ENCODE assay signal across 8 mouse cellular contexts in the genomic region with DNA sequence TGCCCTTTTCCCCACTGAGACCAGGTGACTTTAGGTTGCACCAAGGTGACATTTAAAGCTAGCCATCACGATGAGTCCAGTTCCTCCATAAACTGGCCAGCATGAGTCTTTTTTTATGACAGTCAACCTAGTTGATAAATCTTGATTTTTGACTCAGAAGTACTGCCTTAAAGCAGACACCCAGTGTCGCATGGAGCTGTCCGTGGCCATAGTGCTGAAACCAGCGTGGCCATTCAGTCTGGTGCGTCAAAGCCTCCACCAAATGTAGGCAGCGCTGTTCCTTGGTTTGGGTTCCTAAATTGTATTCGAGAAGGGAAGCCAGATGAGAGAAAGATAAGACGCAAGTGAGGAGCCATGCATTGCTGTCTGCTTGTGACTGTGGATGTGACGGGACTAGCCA. TPM values are rescaled to one million over a fixed set of nuclear protein-coding genes. Genes with fewer than 3 reads are reported as not detected.
DNase-seq lines count a peak whose midpoint lies in the region; ATAC-seq and TF ChIP-seq lines count a peak whose summit lies in the region.

No protein-coding gene starts in this region.

- no peaks in the 10 kb centered on the region for H3K9me3 ChIP-seq in intestine, postnatal 0 days (ENCODE audit: control insufficient read depth)
- no peaks in the 10 kb centered on the region for H3K9me3 ChIP-seq in intestine, embryonic 15.5 days
- H3K9me3 ChIP-seq in limb, embryonic 14.5 days (ENCODE audit: control insufficient read depth, low read length) = no peaks in the 10 kb centered on the region

- no peaks in the 10 kb centered on the region for H3K36me3 ChIP-seq in intestine, postnatal 0 days (ENCODE audit: control insufficient read depth, insufficient read depth)
- no peaks in the 10 kb centered on the region for H3K36me3 ChIP-seq in intestine, embryonic 15.5 days
- H3K36me3 ChIP-seq in limb, embryonic 14.5 days (ENCODE audit: control insufficient read depth, insufficient read depth, low read length) = no peaks in the 10 kb centered on the region

- no peak overlapping the region for H3K9ac ChIP-seq in intestine, postnatal 0 days (ENCODE audit: low read depth, low read length)
- no peak overlapping the region for H3K9ac ChIP-seq in intestine, embryonic 15.5 days
- H3K9ac ChIP-seq in limb, embryonic 14.5 days (ENCODE audit: low read depth, low read length, severe bottlenecking) = no peak overlapping the region

- H3K4me2 ChIP-seq in intestine, postnatal 0 days (replicated peaks; ENCODE audit: low read depth) = no peak overlapping the region
- H3K4me2 ChIP-seq in intestine, embryonic 15.5 days (replicated peaks) = no peak overlapping the region
- no peak overlapping the region for H3K4me2 ChIP-seq in limb, embryonic 14.5 days (replicated peaks; ENCODE audit: low read depth, low read length, severe bottlenecking)

- no peak overlapping the region for H3K4me3 ChIP-seq in intestine, postnatal 0 days (ENCODE audit: low read depth, low read length)
- no peak overlapping the region for H3K4me3 ChIP-seq in intestine, embryonic 15.5 days (replicated peaks)
- H3K4me3 ChIP-seq in limb, embryonic 14.5 days (replicated peaks; ENCODE audit: low read length) = no peak overlapping the region
- H3K4me3 ChIP-seq in left cerebral cortex, adult 2 months = no peak overlapping the region

- peak; percentile 64 for DNase-seq in R1 (ENCODE audit: low read depth, low spot score)
- DNase-seq in embryo, embryonic 11 days = peak; percentile 85
- peak; percentile 87 for DNase-seq in limb, embryonic 14.5 days (ENCODE audit: low spot score)
- peak; percentile 57 for DNase-seq in retina, postnatal 1 day
- no peak for DNase-seq in left cerebral cortex, adult 9 months (ENCODE audit: low spot score in 2 of 2)
- no peak for DNase-seq in left cerebral cortex, adult 2 months (ENCODE audit: extremely low spot score in 1 of 2, low spot score in 2 of 2)

- TF ChIP-seq POLR2A in limb, embryonic 14.5 days (IDR thresholded peaks at IDR 0.05; ENCODE audit: borderline replicate concordance, extremely low read depth, insufficient read depth, insufficient read length) = no peak

- no peaks in the 10 kb centered on the region for H3K27me3 ChIP-seq in intestine, postnatal 0 days (replicated peaks; ENCODE audit: control insufficient read depth, insufficient read depth, low read length)
- H3K27me3 ChIP-seq in intestine, embryonic 15.5 days (replicated peaks) = no peaks in the 10 kb centered on the region
- H3K27me3 ChIP-seq in limb, embryonic 14.5 days (ENCODE audit: control insufficient read depth, insufficient read depth, low read length) = no peaks in the 10 kb centered on the region

- TF ChIP-seq CTCF in intestine, postnatal 0 days (IDR thresholded peaks at IDR 0.05; ENCODE audit: low read depth) = peak; percentile 34
- TF ChIP-seq CTCF in left cerebral cortex, adult 2 months (IDR thresholded peaks at IDR 0.05) = no peak

- intact Hi-C loops in left cerebral cortex, adult 2 months (cut with DNase I) = loop anchor here (10.0 kb wide), 1 partner anchor 1406 kb away; no protein-coding TSS in a partner anchor

- WGBS in intestine, postnatal 0 days = 12% methylated on average over 9 of the region's 9 CpGs
- WGBS in intestine, embryonic 15.5 days = 13% methylated on average over 9 of the region's 9 CpGs
- 13% methylated on average over 9 of the region's 9 CpGs for WGBS in limb, embryonic 14.5 days

- no peaks in the 10 kb centered on the region for H3K4me1 ChIP-seq in intestine, postnatal 0 days (replicated peaks; ENCODE audit: control insufficient read depth, insufficient read depth, low read length)
- no peaks in the 10 kb centered on the region for H3K4me1 ChIP-seq in intestine, embryonic 15.5 days (replicated peaks)
- no peaks in the 10 kb centered on the region for H3K4me1 ChIP-seq in limb, embryonic 14.5 days (ENCODE audit: control insufficient read depth, insufficient read depth, low read length)

- ATAC-seq in intestine, postnatal 0 days = no peak
- ATAC-seq in intestine, embryonic 15.5 days = no peak
- no peak for ATAC-seq in limb, embryonic 14.5 days (ENCODE audit: low FRiP score, low read depth)

- no peak overlapping the region for H3K27ac ChIP-seq in intestine, postnatal 0 days (ENCODE audit: low read depth, low read length)
- H3K27ac ChIP-seq in intestine, embryonic 15.5 days = no peak overlapping the region
- H3K27ac ChIP-seq in limb, embryonic 14.5 days (replicated peaks; ENCODE audit: low read depth, low read length) = no peak overlapping the region
- no peak overlapping the region for H3K27ac ChIP-seq in left cerebral cortex, adult 2 months

RNA-seq across cellular contexts. Expression of gene Fam210b, which starts 24.5 kb away (rescaled TPM):
- 11.5 and 12.7 TPM in 2 replicates for polyA plus RNA-seq in intestine, postnatal 0 days (2015; fragmentation: Nextera tagmentation; extraction: Ambion mirVana)
- polyA plus RNA-seq in intestine, embryonic 15.5 days (2015; fragmentation: Nextera tagmentation; extraction: Ambion mirVana) = 14.5 and 15.1 TPM in 2 replicates
- polyA plus RNA-seq in limb, embryonic 14.5 days (2012; rRNA removed) = 9.8 and 10.7 TPM in 2 replicates
- 14.6 and 16.5 TPM in 2 replicates for polyA plus RNA-seq in limb, embryonic 14.5 days (2014; fragmentation: Nextera tagmentation; extraction: Ambion mirVana)
- 10 to 100 TPM; 10.9 to 12.6 TPM for total RNA-seq in left cerebral cortex, adult 2 months (2021)

RNA-seq across cellular contexts. Expression of gene Aurka, which starts 49.5 kb away (rescaled TPM):
- polyA plus RNA-seq in intestine, postnatal 0 days (2015; fragmentation: Nextera tagmentation; extraction: Ambion mirVana) = 17.9 and 23.1 TPM in 2 replicates
- polyA plus RNA-seq in intestine, embryonic 15.5 days (2015; fragmentation: Nextera tagmentation; extraction: Ambion mirVana) = 99.6 and 103 TPM in 2 replicates
- polyA plus RNA-seq in limb, embryonic 14.5 days (2012; rRNA removed) = 49.8 and 58.7 TPM in 2 replicates
- polyA plus RNA-seq in limb, embryonic 14.5 days (2014; fragmentation: Nextera tagmentation; extraction: Ambion mirVana) = 85.3 and 98.9 TPM in 2 replicates
- total RNA-seq in left cerebral cortex, adult 2 months (2021) = 1 to 10 TPM in 1 of 2 experiments, under 1 TPM in 1; 0.87 to 1.2 TPM

RNA-seq across cellular contexts. Expression of gene Cstf1, which starts 49.6 kb away (rescaled TPM):
- polyA plus RNA-seq in intestine, postnatal 0 days (2015; fragmentation: Nextera tagmentation; extraction: Ambion mirVana) = 18.0 and 19.4 TPM in 2 replicates
- 35.1 and 39.5 TPM in 2 replicates for polyA plus RNA-seq in intestine, embryonic 15.5 days (2015; fragmentation: Nextera tagmentation; extraction: Ambion mirVana)
- 50.7 and 58.0 TPM in 2 replicates for polyA plus RNA-seq in limb, embryonic 14.5 days (2012; rRNA removed)
- 36.9 and 43.7 TPM in 2 replicates for polyA plus RNA-seq in limb, embryonic 14.5 days (2014; fragmentation: Nextera tagmentation; extraction: Ambion mirVana)
- 10 to 100 TPM; 22.1 to 23.8 TPM for total RNA-seq in left cerebral cortex, adult 2 months (2021)

Comparison
In these comparisons a context has a peak if more than half of its experiments do, and no peak if none do; other contexts are left out.
1. DNase-seq: peak in R1 (single experiment), embryo, embryonic 11 days (single experiment), limb, embryonic 14.5 days (single experiment) and retina, postnatal 1 day (single experiment); none in left cerebral cortex, adult 9 months (0 of 2) and left cerebral cortex, adult 2 months (0 of 2).